Comparison of ENCODE assay signal across 10 mouse cellular contexts in genomic region chr17:5980860-5981259, GRCm38 (mm10). TPM values are rescaled to one million over a fixed set of nuclear protein-coding genes. Genes with fewer than 3 reads are reported as not detected.
DNase-seq lines count a peak whose midpoint lies in the region; ATAC-seq and TF ChIP-seq lines count a peak whose summit lies in the region.
"Had no signal": no experiment of that assay in that cellular context is flagged by ENCODE, and none has a peak within 500 bp of the region (broad histone marks: within the 10 kb centered on the region; RNA-seq: fewer than 3 reads in every experiment).

No protein-coding gene starts in this region.

- H3K27ac ChIP-seq in heart, adult 2 months, result no peak overlapping the region
- no peak overlapping the region for H3K27ac ChIP-seq in heart, embryonic 10.5 days
- H3K27ac ChIP-seq in forebrain, embryonic 13.5 days, result no peak overlapping the region

- WGBS in heart, adult 2 months, result 61% methylated on average over 6 of the region's 6 CpGs
- 38% methylated on average over 6 of the region's 6 CpGs for WGBS in heart, embryonic 10.5 days
- WGBS in lung, adult 2 months, result 53% methylated on average over 6 of the region's 6 CpGs
- 30% methylated on average over 6 of the region's 6 CpGs for WGBS in forebrain, embryonic 13.5 days

- no peak overlapping the region for H3K4me2 ChIP-seq in forebrain, embryonic 13.5 days
- H3K4me2 ChIP-seq: heart, embryonic 15.5 days had no signal

- no peak for TF ChIP-seq POLR2A in heart, adult 2 months (IDR thresholded peaks at IDR 0.05; ENCODE audit: insufficient read depth, low read depth, low read length)
- TF ChIP-seq POLR2A in lung, adult 2 months (IDR thresholded peaks at IDR 0.05; ENCODE audit: borderline replicate concordance, extremely low read depth, low read depth, low read length), result no peak

- intact Hi-C loops in heart, adult 2 months (cut with DNase I), result no loop called here

- no peak overlapping the region for H3K9ac ChIP-seq in heart, adult 2 months (ENCODE audit: low read depth, low read length)
- H3K9ac ChIP-seq in forebrain, embryonic 13.5 days, result no peak overlapping the region
- H3K9ac ChIP-seq: heart, embryonic 15.5 days had no signal

- TF ChIP-seq CTCF in heart, adult 2 months (IDR thresholded peaks at IDR 0.05), result peak; percentile 62
- TF ChIP-seq CTCF in lung, adult 2 months (IDR thresholded peaks at IDR 0.05; ENCODE audit: insufficient read depth, low read length), result peak; percentile 61

- 0 out of 2 replicates have a peak, but pooled peaks have one; percentile 13 for TF ChIP-seq EP300 in heart, adult 2 months (IDR thresholded peaks at IDR 0.05; ENCODE audit: insufficient read depth, low read depth, low read length)

- DNase-seq in heart, adult 2 months, result peak in 1 of 2 experiments; percentile 22
- DNase-seq in heart, embryonic 10.5 days (ENCODE audit: low spot score), result no peak
- DNase-seq in lung, adult 2 months, result no peak
- no peak for DNase-seq in lung, postnatal 4 days
- peak; percentile 64 for DNase-seq in brain, adult 2 months (ENCODE audit: low read depth, low spot score)
- DNase-seq in thymus, postnatal 14 days, result peak; percentile 61
- no peak for DNase-seq in ovary, postnatal 10 days (ENCODE audit: low spot score)
- DNase-seq: right cerebral cortex, adult 18-20 months had no signal

- ATAC-seq in forebrain, embryonic 13.5 days, result no peak

- H3K9me3 ChIP-seq in heart, embryonic 10.5 days, result no peaks in the 10 kb centered on the region
- H3K9me3 ChIP-seq in forebrain, embryonic 13.5 days (replicated peaks), result no peaks in the 10 kb centered on the region
- H3K9me3 ChIP-seq: heart, embryonic 15.5 days had no signal

- H3K4me1 ChIP-seq in heart, adult 2 months (ENCODE audit: control insufficient read depth, insufficient read depth, low read length), result peaks cover 34% of the 10 kb centered on the region
- H3K4me1 ChIP-seq in heart, embryonic 10.5 days, result peaks cover 65% of the 10 kb centered on the region
- peaks cover 21% of the 10 kb centered on the region for H3K4me1 ChIP-seq in lung, adult 2 months (ENCODE audit: control insufficient read depth, insufficient read depth, low read length)
- H3K4me1 ChIP-seq in forebrain, embryonic 13.5 days, result peaks cover 14% of the 10 kb centered on the region

- H3K36me3 ChIP-seq in heart, adult 2 months (ENCODE audit: control insufficient read depth, insufficient read depth, low read length), result peaks cover 3% of the 10 kb centered on the region; the same call in 1 of the 2 replicates
- no peaks in the 10 kb centered on the region for H3K36me3 ChIP-seq in heart, embryonic 10.5 days
- H3K36me3 ChIP-seq in forebrain, embryonic 13.5 days (ENCODE audit: poor library complexity, severe bottlenecking), result no peaks in the 10 kb centered on the region
- H3K36me3 ChIP-seq: heart, embryonic 15.5 days had no signal

- no peak overlapping the region for H3K4me3 ChIP-seq in heart, adult 2 months
- no peak overlapping the region for H3K4me3 ChIP-seq in heart, embryonic 10.5 days
- no peak overlapping the region for H3K4me3 ChIP-seq in lung, adult 2 months (replicated peaks; ENCODE audit: extremely low read depth, low read depth, low read length)
- no peak overlapping the region for H3K4me3 ChIP-seq in forebrain, embryonic 13.5 days
- H3K4me3 ChIP-seq: heart, embryonic 15.5 days had no signal

- no peaks in the 10 kb centered on the region for H3K27me3 ChIP-seq in heart, adult 2 months (ENCODE audit: control insufficient read depth, insufficient read depth, low read length)
- no peaks in the 10 kb centered on the region for H3K27me3 ChIP-seq in heart, embryonic 10.5 days (ENCODE audit: insufficient read depth, poor library complexity, severe bottlenecking)
- no peaks in the 10 kb centered on the region for H3K27me3 ChIP-seq in forebrain, embryonic 13.5 days
- H3K27me3 ChIP-seq: heart, embryonic 15.5 days had no signal

- no peaks in the 10 kb centered on the region for H3K79me2 ChIP-seq in heart, adult 2 months (replicated peaks; ENCODE audit: control insufficient read depth, insufficient read depth, low read length)

RNA-seq across cellular contexts. Expression of gene Synj2, which starts 39.8 kb away (rescaled TPM):
- 10 to 100 TPM; 43.7 to 58.1 TPM for total RNA-seq in heart, adult 2 months (2021)
- 21.2 and 25.8 TPM in 2 replicates for polyA plus RNA-seq in heart, adult 2 months (2012; rRNA removed)
- 3.4 and 3.8 TPM in 2 replicates for polyA plus RNA-seq in heart, embryonic 10.5 days (2016; fragmentation: Nextera tagmentation; extraction: Ambion mirVana)
- polyA plus RNA-seq in lung, adult 2 months (2012; rRNA removed), result 7.1 and 10.9 TPM in 2 replicates
- 0.34 and 0.46 TPM in 2 replicates for polyA plus RNA-seq in forebrain, embryonic 13.5 days (2015; fragmentation: Nextera tagmentation; extraction: Ambion mirVana)

Comparison
In these comparisons a context has a peak if more than half of its experiments do, and no peak if none do; other contexts are left out.
1. DNase-seq: peak in brain, adult 2 months (single experiment) and thymus, postnatal 14 days (single experiment); none in heart, embryonic 10.5 days (single experiment), lung, adult 2 months (single experiment), lung, postnatal 4 days (0 of 2) and ovary, postnatal 10 days (single experiment).